Mouse (Mus musculus): ENCODE measurements around the gene Platr17. TPM values are rescaled to one million over a fixed set of nuclear protein-coding genes. Genes with fewer than 3 reads are reported as not detected.

Platr17 gene
- total RNA-seq, 2 experiments from 2014 or later: not detected

Small RNA genes within 50 kb of the gene (microRNA-seq; reads per million reads assigned to microRNA genes)
- 0 reads per million in 2 experiments for gene Gm27740 (ENCODE audit: borderline number of aligned reads in 2 of 2)

Other genes starting within 250 kb of the Platr17 start
- 100 to 1,000 TPM; 169 to 184 TPM for gene Hnrnpm, start 218.3 kb upstream of the Platr17 start, total RNA-seq (2021)
- gene March2, start 186.5 kb upstream of the Platr17 start, total RNA-seq (2021): 100 to 1,000 TPM; 122 to 124 TPM
- gene Rab11b, start 144.6 kb upstream of the Platr17 start, total RNA-seq (2021): 100 to 1,000 TPM; 208 to 255 TPM
- gene Angptl4, start 123.3 kb upstream of the Platr17 start, total RNA-seq (2021): 100 to 1,000 TPM in 1 of 2 experiments, 10 to 100 TPM in 1; 47.8 to 111 TPM
- 10 to 100 TPM; 66.2 to 93.4 TPM for gene Kank3, start 94.6 kb upstream of the Platr17 start, total RNA-seq (2021)
- 1,000 to 10,000 TPM; 1,292 to 1,451 TPM for gene Rps28, start 80.6 kb upstream of the Platr17 start, total RNA-seq (2021)
- 100 to 1,000 TPM; 487 to 498 TPM for gene Ndufa7, start 80.6 kb upstream of the Platr17 start, total RNA-seq (2021)
- gene Cd320, start 62.0 kb upstream of the Platr17 start, total RNA-seq (2021): 10 to 100 TPM; 24.0 to 39.7 TPM
- not detected for gene Gm7029, start 31.3 kb upstream of the Platr17 start, total RNA-seq (2021)
- 1 to 10 TPM in 1 of 2 experiments, under 1 TPM in 1; 0.86 to 1.8 TPM for gene Kifc1, start 14.5 kb upstream of the Platr17 start, total RNA-seq (2021)
- gene Daxx, start 4.3 kb downstream of the Platr17 start, total RNA-seq (2021): 10 to 100 TPM; 25.5 to 29.7 TPM
- 100 to 1,000 TPM; 179 to 234 TPM for gene Tapbp, start 10.8 kb downstream of the Platr17 start, total RNA-seq (2021)
- 10 to 100 TPM; 20.3 to 23.3 TPM for gene Zbtb22, start 10.8 kb downstream of the Platr17 start, total RNA-seq (2021)
- 10 to 100 TPM; 42.8 to 46.3 TPM for gene Rgl2, start 24.4 kb downstream of the Platr17 start, total RNA-seq (2021)
- gene Pfdn6, start 35.2 kb downstream of the Platr17 start, total RNA-seq (2021): 10 to 100 TPM; 79.6 to 90.7 TPM
- gene Wdr46, start 35.5 kb downstream of the Platr17 start, total RNA-seq (2021): 10 to 100 TPM; 29.2 to 35.7 TPM
- gene B3galt4, start 46.4 kb downstream of the Platr17 start, total RNA-seq (2021): 1 to 10 TPM; 3.9 to 5.0 TPM
- gene Vps52, start 50.7 kb downstream of the Platr17 start, total RNA-seq (2021): 10 to 100 TPM; 51.1 to 53.5 TPM
- gene Rps18, start 50.9 kb downstream of the Platr17 start, total RNA-seq (2021): 100 to 1,000 TPM; 672 to 676 TPM
- 1,000 to 10,000 TPM in 1 of 2 experiments, 100 to 1,000 TPM in 1; 550 to 1,344 TPM for gene H2-K1, start 95.2 kb downstream of the Platr17 start, total RNA-seq (2021)
- gene Ring1, start 119.5 kb downstream of the Platr17 start, total RNA-seq (2021): 10 to 100 TPM; 43.9 to 45.5 TPM
- 100 to 1,000 TPM; 246 to 274 TPM for gene H2-Ke6, start 122.9 kb downstream of the Platr17 start, total RNA-seq (2021)
- gene Slc39a7, start 126.5 kb downstream of the Platr17 start, total RNA-seq (2021): 100 to 1,000 TPM; 131 to 156 TPM
- 10 to 100 TPM; 55.9 to 58.2 TPM for gene Rxrb, start 126.7 kb downstream of the Platr17 start, total RNA-seq (2021)
- 1 to 10 TPM; 1.4 to 1.9 TPM for gene Col11a2, start 134.3 kb downstream of the Platr17 start, total RNA-seq (2021)
- gene H2-Oa, start 187.2 kb downstream of the Platr17 start, total RNA-seq (2021): under 1 TPM; 0.36 to 0.54 TPM
- 10 to 100 TPM; 14.7 to 21.0 TPM for gene H2-DMa, start 214.4 kb downstream of the Platr17 start, total RNA-seq (2021)
- gene Brd2, start 217.5 kb downstream of the Platr17 start, total RNA-seq (2021): 100 to 1,000 TPM; 199 to 244 TPM
- gene H2-DMb2, start 238.2 kb downstream of the Platr17 start, total RNA-seq (2021): 1 to 10 TPM; 2.0 to 3.8 TPM
- gene H2-DMb1, start 247.9 kb downstream of the Platr17 start, total RNA-seq (2021): 10 to 100 TPM in 1 of 2 experiments, 1 to 10 TPM in 1; 8.5 to 13.3 TPM

All from adrenal gland, adult 18-20 months (tissue).